Mouse (Mus musculus) kidney, embryonic 14.5 days (tissue): ENCODE measurements around the gene Slc34a3. TPM values are rescaled to one million over a fixed set of nuclear protein-coding genes. Genes with fewer than 3 reads are reported as not detected.
A peak's percentile ranks its signal among the peaks of the same experiment; 100 is the strongest.

Experiments used
- ATAC-seq: fragments of 200-750 bp; cut with Nextera tagmentation; 2 replicates; pipeline ENCODE4 v1.8.0; 2017; ENCODE audit warnings: moderate number of reproducible peaks, mild to moderate bottlenecking, moderate TSS enrichment, moderate library complexity; ENCODE audit not compliant: low FRiP score, low TSS enrichment
- H3K27ac ChIP-seq: fragments of 300-500 bp; sonication (generic); 2 replicates; pipeline ENCODE4 v1.5.1; 2014; ENCODE audit warnings: low read depth, mild to moderate bottlenecking, low read length, moderate library complexity, mixed read lengths
- H3K27me3 ChIP-seq: fragments of 300-500 bp; sonication (generic); 2 replicates; pipeline ENCODE4 v1.6.1; 2014; ENCODE audit warnings: mild to moderate bottlenecking, low read length; ENCODE audit not compliant: control insufficient read depth, insufficient read depth
- H3K36me3 ChIP-seq: fragments of 300-500 bp; sonication (generic); 2 replicates; pipeline ENCODE4 v1.6.1; 2014; ENCODE audit warnings: low read length, mixed read lengths; ENCODE audit not compliant: control insufficient read depth, insufficient read depth
- H3K4me1 ChIP-seq: fragments of 300-500 bp; sonication (generic); 2 replicates; pipeline ENCODE4 v1.6.1; 2014; ENCODE audit warnings: low read length, mixed read lengths; ENCODE audit not compliant: control insufficient read depth, insufficient read depth
- H3K4me2 ChIP-seq: fragments of 300-500 bp; sonication (generic); replicated peaks from 2 replicates; pipeline ENCODE4 v1.6.1; 2014; ENCODE audit warnings: low read depth, mild to moderate bottlenecking, low read length
- H3K4me3 ChIP-seq: fragments of 300-500 bp; sonication (generic); 2 replicates; pipeline ENCODE4 v1.5.1; 2014; ENCODE audit warnings: mild to moderate bottlenecking, low read length
- H3K9ac ChIP-seq: fragments of 300-500 bp; sonication (generic); 2 replicates; pipeline ENCODE4 v1.6.1; 2014; ENCODE audit warnings: low read depth, mild to moderate bottlenecking, low read length, moderate library complexity
- H3K9me3 ChIP-seq: fragments of 300-500 bp; sonication (generic); 2 replicates; pipeline ENCODE4 v1.6.1; 2016; ENCODE audit warnings: low read length; ENCODE audit not compliant: control insufficient read depth
- WGBS: fragments of 180-500 bp; shearing (Covaris S2); extraction: QIAGEN DNeasy Blood & Tissue Kit; methylation state at CpG from one replicate; pipeline ENCODE4 v1.1.7; 2014; 5-methylcytosine and 5-hydroxymethylcytosine counted together
- polyA plus RNA-seq: library from polyadenylated mRNA; unstranded; fragments of >200 nt; fragmentation: Nextera tagmentation; extraction: Ambion mirVana; gene quantifications from 2 replicates; pipeline ENCODE4 v1.2.1, GENCODE M21; 2014

Slc34a3 gene
- polyA plus RNA-seq, 1 experiment from 2014 or later: 0.34 TPM

GRCm38 (mm10) chr2:25233421-25233820 is 743 bp downstream of the Slc34a3 start:
- Histone ChIP-seq H3K4me1 (no peaks in the 10 kb centered on the region), H3K9me3 (no peaks in the 10 kb centered on the region), H3K9ac (no peak overlapping the region), H3K4me2 (no peak overlapping the region), H3K27ac (no peak overlapping the region), H3K4me3 (no peak overlapping the region), H3K27me3 (no peaks in the 10 kb centered on the region), H3K36me3 (no peaks in the 10 kb centered on the region)
- WGBS: 85% methylated on average over 4 of the region's 4 CpGs
- no peak for ATAC-seq

- 57% methylated on average over 12 of the region's 12 CpGs for WGBS
- no peak overlapping the region for H3K4me3 ChIP-seq
- ATAC-seq: no peak
- no peak overlapping the region for H3K27ac ChIP-seq
- H3K27me3 ChIP-seq: no peaks in the 10 kb centered on the region
- H3K36me3 ChIP-seq: no peaks in the 10 kb centered on the region
- H3K9ac ChIP-seq: no peak overlapping the region
- H3K4me2 ChIP-seq: no peak overlapping the region
- H3K4me1 ChIP-seq: peaks cover 5% of the 10 kb centered on the region; the same call in 1 of the 2 replicates
- no peaks in the 10 kb centered on the region for H3K9me3 ChIP-seq
Measured at GRCm38 (mm10) chr2:25231038-25231437, 3.1 kb downstream of the Slc34a3 start.

- no peak overlapping the region for H3K9ac ChIP-seq
- no peak for ATAC-seq
- 86% methylated on average over 7 of the region's 7 CpGs for WGBS
Measured at GRCm38 (mm10) chr2:25230581-25230980, 3.6 kb downstream of the Slc34a3 start.

GRCm38 (mm10) chr2:25229582-25229981 is 4.6 kb downstream of the Slc34a3 start:
- no peak for ATAC-seq
- 78% methylated on average over 5 of the region's 5 CpGs for WGBS
- no peaks in the 10 kb centered on the region for H3K36me3 ChIP-seq
- H3K27me3 ChIP-seq: no peaks in the 10 kb centered on the region
- H3K4me3 ChIP-seq: no peak overlapping the region
- H3K9ac ChIP-seq: no peak overlapping the region
- no peak overlapping the region for H3K4me2 ChIP-seq
- H3K27ac ChIP-seq: no peak overlapping the region
- no peaks in the 10 kb centered on the region for H3K9me3 ChIP-seq
- H3K4me1 ChIP-seq: peaks cover 12% of the 10 kb centered on the region; the same call in 1 of the 2 replicates

More at GRCm38 (mm10) chr2:25230581-25230980, 3.6 kb downstream of the Slc34a3 start:
- H3K4me1 ChIP-seq: peaks cover 9% of the 10 kb centered on the region; the same call in 1 of the 2 replicates
- H3K9me3 ChIP-seq: no peaks in the 10 kb centered on the region
- no peak overlapping the region for H3K4me3 ChIP-seq
- H3K36me3 ChIP-seq: no peaks in the 10 kb centered on the region
- no peak overlapping the region for H3K27ac ChIP-seq
- H3K4me2 ChIP-seq: no peak overlapping the region
- H3K27me3 ChIP-seq: no peaks in the 10 kb centered on the region

- H3K9ac ChIP-seq: no peak overlapping the region
- H3K27me3 ChIP-seq: no peaks in the 10 kb centered on the region
- no peaks in the 10 kb centered on the region for H3K36me3 ChIP-seq
- H3K4me1 ChIP-seq: peaks cover 12% of the 10 kb centered on the region; the same call in 1 of the 2 replicates
- no peak overlapping the region for H3K4me2 ChIP-seq
- 68% methylated on average over 6 of the region's 6 CpGs for WGBS
- H3K27ac ChIP-seq: no peak overlapping the region
- no peak for ATAC-seq
- no peak overlapping the region for H3K4me3 ChIP-seq
- H3K9me3 ChIP-seq: no peaks in the 10 kb centered on the region
Measured at GRCm38 (mm10) chr2:25228995-25229530, 5.1 kb downstream of the Slc34a3 start.

- peak; percentile 18; the same call in 1 of the 2 replicates for ATAC-seq
Measured at GRCm38 (mm10) chr2:25228431-25228889, 5.7 kb downstream of the Slc34a3 start.

GRCm38 (mm10) chr2:25227406-25227805 is 6.8 kb downstream of the Slc34a3 start:
- Histone ChIP-seq H3K27ac (no peak overlapping the region), H3K36me3 (0 out of 2 replicates have a peak, but pooled peaks cover 3% of the 10 kb centered on the region), H3K27me3 (no peaks in the 10 kb centered on the region), H3K4me1 (peaks cover 18% of the 10 kb centered on the region), H3K9me3 (no peaks in the 10 kb centered on the region), H3K4me3 (no peak overlapping the region), H3K4me2 (no peak overlapping the region), H3K9ac (no peak overlapping the region)
- no peak for ATAC-seq
- 88% methylated on average over 4 of the region's 4 CpGs for WGBS

More at GRCm38 (mm10) chr2:25228431-25228889, 5.7 kb downstream of the Slc34a3 start:
- no peak overlapping the region for H3K9ac ChIP-seq
- H3K4me3 ChIP-seq: peak overlapping the region; percentile 16
- H3K4me2 ChIP-seq: peak overlapping the region; percentile 31
- H3K9me3 ChIP-seq: no peaks in the 10 kb centered on the region
- peaks cover 15% of the 10 kb centered on the region for H3K4me1 ChIP-seq
- 1% methylated on average over 7 of the region's 7 CpGs for WGBS
- H3K36me3 ChIP-seq: no peaks in the 10 kb centered on the region
- H3K27me3 ChIP-seq: no peaks in the 10 kb centered on the region
- peak overlapping the region; percentile 57 for H3K27ac ChIP-seq

- no peaks in the 10 kb centered on the region for H3K27me3 ChIP-seq
- WGBS: 86% methylated on average over 5 of the region's 5 CpGs
- ATAC-seq: no peak
- H3K4me2 ChIP-seq: no peak overlapping the region
- no peak overlapping the region for H3K4me3 ChIP-seq
- peaks cover 4% of the 10 kb centered on the region; the same call in 1 of the 2 replicates for H3K36me3 ChIP-seq
- peaks cover 18% of the 10 kb centered on the region for H3K4me1 ChIP-seq
- no peak overlapping the region for H3K27ac ChIP-seq
- no peaks in the 10 kb centered on the region for H3K9me3 ChIP-seq
- H3K9ac ChIP-seq: no peak overlapping the region
Measured at GRCm38 (mm10) chr2:25226864-25227263, 7.3 kb downstream of the Slc34a3 start.

- no peak for ATAC-seq
- Histone ChIP-seq H3K27ac (peak overlapping the region; percentile 97), H3K27me3 (no peaks in the 10 kb centered on the region), H3K4me1 (peaks cover 18% of the 10 kb centered on the region), H3K36me3 (peaks cover 11% of the 10 kb centered on the region; the same call in 1 of the 2 replicates), H3K4me2 (peak overlapping the region; percentile 52; the same call in 1 of the 2 replicates), H3K9me3 (no peaks in the 10 kb centered on the region), H3K9ac (peak overlapping the region; percentile 70; the same call in 1 of the 2 replicates), H3K4me3 (peak overlapping the region; percentile 86; the same call in 1 of the 2 replicates)
- WGBS: 79% methylated on average over 8 of the region's 8 CpGs
Measured at GRCm38 (mm10) chr2:25225811-25226379, 8.3 kb downstream of the Slc34a3 start.
